Mouse (Mus musculus): ENCODE data around the gene Rapgef5.

Gene Rapgef5

DNA sequence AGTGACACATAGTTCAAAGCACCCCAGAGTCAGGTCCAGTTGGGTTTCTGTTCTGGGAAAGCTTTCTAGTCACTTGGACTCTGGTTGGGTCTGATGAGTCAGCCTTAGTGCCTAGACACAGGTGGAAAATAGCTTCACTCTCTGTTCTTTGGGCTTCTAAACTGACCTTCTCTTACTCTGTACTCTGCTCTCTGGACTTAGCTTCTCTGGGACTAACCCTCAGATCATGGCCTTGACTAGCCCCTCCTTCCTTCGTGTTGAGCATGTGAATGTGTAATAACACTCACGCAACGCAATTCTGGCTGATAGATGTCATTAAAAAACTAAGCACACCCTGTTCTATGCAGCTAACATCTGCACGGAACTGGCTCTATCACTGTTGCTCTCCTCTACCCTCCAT is 160.0 kb downstream of the Rapgef5 start:
- no peak for DNase-seq

DNA sequence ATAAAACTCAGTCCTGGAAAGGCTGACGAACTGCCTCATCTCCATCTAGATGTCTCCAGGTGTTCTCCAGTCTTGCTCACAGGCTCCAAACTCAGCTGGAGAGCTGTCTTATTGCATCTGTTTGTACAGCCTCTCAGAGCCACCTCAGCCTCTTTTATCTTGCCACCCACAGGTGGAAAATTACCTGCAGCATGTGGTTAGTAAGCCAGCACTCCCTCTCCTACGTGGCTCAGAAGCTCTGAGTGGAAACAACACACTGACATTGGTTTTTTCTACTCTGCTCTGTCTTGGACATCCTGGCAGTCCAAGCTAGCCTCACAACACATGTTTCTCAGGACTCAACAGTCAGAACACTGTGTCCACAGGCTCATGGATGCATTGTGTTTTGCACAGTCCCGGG is 162.6 kb downstream of the Rapgef5 start:
- DNase-seq: no peak

DNA sequence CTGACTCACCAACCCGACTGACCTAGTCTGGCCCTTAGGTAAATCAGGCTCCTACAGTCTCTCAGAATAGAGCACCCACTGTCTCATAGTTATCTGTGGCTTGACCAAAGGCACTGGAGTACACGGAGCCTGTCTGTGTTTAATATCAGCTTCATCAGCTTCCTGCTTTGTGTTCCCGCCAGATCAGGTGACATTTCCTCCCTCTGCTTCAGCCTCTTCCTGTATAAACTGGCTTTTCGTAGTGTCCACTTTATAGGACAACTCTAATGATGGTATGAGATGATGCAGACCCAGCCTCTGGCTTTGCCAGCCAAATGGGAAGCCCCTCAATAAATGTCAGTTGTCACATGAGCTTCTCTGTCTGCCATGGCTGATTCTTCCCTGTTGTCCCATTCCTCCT is 163.5 kb downstream of the Rapgef5 start:
- no peak for DNase-seq

DNA sequence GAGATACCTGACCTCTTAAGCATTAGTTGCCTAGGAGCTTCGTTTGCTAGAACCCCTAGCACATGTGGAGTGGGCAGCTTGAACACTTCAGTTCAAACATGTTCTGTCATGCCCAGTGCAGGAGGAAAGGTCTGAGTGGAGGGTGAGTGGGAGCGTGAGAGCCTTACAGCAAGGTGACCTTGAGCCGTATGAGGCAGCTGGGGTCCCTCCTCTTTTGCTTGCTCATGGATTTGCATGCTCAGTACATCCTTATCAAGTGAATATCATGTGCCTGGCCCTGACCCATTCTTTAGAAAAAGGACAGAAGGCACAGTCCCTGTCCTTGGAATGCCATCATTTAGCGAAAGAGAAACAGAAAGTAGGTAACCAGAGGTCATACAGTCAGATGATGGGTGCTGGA is 165.0 kb downstream of the Rapgef5 start:
- DNase-seq: no peak

DNA sequence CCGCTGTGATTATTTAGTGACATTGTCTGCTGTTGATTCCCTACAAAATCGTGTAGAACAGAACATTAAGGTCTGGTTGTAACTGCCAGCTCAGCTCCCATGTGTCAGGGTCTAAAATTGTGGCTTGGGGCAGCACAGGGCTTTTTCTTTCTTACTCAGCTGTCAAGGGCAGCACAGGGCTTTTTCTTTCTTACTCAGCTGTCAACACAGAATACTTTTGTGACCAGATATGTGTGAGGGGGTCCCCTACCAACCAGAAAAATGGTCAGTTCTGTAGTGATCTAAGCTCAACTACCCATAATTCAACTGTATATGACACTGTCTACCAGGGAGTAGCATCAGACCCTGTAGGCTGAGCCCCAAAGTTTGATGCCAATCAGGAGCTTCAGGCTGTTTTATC is 167.1 kb downstream of the Rapgef5 start:
- no peak for DNase-seq

DNA sequence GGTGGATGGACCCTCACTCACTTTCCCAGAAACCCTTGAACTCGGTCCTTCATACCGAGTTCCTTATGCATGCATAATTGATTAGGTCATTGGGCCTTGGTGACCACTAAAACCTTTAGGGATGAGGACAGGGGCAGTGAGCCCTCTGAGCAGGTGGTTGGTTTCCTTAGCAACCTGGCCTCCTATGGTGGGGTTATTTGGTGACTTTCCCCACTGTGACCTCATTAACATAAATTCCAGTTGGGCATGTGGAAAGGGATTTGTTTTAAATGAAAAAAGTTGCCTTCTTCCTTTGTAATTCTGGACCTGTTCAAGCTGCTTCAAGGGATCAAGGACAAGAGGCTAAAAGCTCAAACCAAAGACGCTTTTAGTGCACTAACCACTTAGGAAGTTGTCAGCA is 167.7 kb downstream of the Rapgef5 start:
- DNase-seq: no peak

DNA sequence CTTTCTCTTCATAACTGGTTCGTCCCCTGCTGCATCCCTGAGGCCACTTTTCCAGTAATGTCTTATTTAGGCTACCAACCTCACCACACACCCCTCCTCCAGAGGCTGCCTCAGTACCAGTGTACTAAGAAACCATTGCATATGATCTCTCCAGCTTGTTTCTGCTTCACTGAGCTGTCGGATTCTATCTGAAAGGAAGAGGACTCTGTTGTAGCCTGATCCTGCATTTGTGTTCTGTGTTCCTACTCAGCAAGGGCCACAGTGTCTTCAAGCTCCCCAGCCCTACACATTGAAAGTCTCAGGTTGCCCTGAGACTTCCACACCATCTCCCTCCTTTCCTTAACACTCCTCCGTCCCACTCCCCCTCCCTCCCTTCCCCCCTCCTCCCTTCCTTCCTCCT is 168.5 kb downstream of the Rapgef5 start:
- DNase-seq: no peak

DNA sequence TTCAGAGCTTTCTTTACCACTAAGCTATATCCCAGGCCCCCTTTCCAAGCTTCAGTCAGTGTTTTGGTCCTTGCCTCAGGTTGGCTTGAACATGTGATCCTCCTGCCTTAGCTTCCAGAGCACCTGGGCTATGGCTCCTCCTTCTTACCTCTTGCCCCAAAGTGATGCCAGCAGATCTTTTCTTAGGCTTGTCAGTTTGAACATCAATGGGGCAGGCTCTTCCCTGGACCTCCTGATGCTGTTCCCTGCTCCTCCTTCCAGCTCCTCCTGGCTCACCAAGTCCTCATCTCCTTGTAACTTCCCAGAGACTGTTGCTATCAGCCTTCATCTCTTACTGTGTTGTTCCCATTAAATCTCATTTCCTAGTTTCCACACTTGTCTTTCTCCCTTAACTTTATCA is 169.1 kb downstream of the Rapgef5 start:
- DNase-seq: no peak

DNA sequence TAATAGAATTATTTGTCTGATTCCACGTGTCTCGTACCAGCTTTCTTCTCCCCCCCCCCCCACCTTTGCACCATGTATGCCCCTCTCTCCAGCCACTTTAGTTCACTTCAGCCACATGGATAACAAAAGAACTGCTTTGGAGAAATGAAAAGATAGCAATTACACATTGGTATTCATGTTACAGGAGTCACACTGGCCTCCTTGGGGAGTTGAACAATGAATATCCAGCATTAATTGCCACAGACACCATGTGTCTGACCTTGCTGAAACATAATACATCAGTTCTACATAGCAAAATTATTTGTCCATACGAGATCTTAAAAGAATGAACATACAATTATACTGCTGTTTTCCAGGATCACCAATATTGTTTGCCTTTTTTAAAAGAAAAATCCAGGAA is 170.5 kb downstream of the Rapgef5 start:
- DNase-seq: no peak

DNA sequence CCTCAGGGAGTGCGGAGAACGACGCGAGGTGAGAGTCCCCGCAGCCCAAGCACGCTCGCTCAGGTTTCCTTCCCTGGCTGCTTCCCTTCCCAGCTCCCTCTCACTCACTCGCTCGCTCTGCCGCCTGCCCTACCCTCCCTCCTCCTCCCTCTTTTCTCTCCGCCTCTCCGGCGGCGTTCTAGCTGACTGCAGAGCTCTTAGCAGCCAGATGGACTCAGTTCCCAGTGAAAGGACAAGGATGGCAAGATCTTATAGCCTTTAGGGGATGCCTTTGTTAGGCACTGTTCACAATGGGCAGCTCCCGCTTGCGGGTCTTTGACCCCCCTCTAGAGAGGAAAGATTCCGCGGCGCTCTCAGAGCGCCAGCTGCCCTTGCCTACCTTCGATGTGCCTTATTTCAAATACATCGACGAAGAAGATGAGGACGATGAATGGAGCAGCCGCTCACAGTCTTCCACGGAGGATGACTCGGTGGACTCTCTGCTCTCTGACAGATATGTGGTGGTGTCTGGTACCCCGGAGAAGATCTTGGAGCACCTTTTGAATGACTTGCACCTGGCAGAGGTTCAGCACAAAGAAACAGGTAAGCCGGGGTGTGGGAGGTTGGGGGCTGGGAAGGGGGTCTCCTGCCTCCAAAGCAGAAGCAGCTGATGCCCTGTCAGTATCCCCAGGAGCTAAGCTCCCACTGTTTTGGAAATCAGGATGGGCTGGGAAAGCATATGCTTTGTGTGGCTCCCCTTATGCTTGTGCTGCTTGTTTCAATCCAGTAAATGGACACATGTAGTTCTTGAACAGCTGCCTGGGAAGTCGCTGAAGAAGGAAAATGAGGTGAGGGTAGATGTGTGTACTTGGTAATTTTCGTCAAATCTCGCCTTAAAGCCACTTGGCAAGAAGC is 172.6 kb downstream of the Rapgef5 start:
- DNase-seq: peak; percentile 21

DNA sequence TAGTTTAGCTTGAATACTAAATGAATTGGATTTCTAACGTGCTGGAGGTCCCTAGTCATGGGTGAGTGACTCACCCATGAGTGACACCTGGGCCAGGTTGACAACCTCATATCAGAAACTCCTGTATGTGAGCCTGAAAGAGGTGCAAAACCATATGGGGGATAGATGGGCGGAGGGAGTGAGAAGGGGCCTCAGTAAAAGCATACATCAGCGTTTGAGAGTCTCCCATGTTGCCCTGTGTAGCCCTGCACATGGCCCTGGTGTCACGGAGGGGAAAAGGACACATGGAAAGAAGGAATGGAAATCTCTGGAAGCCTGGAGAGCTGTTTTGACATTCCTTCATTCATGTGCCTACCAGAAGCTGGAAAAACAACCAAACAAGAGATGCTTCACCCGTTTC is 175.1 kb downstream of the Rapgef5 start:
- DNase-seq: no peak

DNA sequence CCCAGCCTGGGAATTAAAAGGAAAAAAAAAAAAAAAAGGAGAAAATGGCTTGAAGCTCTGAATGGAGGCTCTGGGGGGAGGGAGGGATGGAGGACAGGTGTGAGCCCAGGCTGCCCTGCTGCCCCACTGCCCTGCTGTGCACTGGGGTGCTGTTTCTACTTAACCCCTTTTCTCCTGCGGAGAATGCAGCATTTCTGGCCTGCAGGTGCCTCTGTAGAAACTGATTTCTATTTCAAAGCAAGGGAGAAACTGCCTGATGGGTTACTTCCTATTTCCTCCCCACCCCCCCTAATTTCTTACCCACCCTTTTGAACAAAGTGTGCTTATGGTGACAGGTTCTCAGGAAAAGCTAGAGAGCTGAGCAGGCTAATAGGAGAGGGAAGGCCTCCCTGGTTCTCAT is 176.5 kb downstream of the Rapgef5 start:
- no peak for DNase-seq

DNA sequence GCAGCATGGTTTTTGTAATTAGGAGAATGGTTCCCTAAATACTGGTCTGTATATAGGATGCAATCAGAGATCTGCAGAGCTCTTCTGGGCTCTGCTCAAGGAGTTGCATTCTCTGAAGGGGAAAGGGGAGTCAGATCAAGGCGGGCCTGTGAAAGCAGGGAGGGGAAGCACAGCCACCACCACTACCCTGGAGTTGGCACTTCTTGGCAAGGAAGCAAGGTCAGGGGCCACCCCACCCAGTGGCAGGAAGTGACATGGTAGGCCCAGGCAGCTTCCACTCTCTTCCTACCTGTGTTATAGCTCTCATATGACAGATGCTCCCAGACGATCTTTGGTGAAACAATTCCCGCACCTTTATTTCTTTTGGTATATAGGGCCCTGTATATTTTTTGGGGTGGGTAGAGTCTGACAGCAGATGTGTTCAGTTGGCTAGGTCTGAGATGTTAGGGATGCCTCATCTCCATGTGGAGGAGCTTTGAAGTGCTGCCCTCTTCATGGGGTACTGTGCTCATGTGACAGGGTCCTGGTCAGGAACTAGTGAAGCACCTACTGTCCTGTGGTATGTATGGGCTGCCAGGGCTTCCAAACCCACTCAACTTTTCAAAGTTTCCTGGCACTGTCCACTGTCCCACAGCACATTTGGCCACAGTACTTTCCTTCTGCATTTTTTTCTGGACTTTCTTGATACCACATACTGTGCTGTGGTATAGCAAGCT is 183.8 kb downstream of the Rapgef5 start:
- DNase-seq: no peak

DNA sequence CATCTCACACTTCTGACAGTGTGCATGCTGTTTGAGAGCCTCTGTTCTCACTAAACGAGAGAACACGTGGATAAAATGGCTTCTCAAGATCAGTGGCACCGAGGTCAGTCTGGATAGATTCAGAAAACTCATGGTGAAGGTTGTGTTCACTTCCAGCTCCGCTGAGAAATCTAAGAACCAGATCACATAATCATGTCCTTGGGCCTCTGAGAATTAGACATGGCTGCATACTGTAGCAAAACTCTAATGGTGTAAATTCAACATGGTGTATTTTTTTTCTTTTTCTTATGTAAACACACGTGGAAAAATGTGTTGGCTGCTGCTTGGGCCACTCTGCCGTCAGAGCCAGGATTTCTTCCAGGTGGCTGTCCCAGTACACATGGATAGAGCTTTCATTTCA is 184.6 kb downstream of the Rapgef5 start:
- no peak for DNase-seq

DNA sequence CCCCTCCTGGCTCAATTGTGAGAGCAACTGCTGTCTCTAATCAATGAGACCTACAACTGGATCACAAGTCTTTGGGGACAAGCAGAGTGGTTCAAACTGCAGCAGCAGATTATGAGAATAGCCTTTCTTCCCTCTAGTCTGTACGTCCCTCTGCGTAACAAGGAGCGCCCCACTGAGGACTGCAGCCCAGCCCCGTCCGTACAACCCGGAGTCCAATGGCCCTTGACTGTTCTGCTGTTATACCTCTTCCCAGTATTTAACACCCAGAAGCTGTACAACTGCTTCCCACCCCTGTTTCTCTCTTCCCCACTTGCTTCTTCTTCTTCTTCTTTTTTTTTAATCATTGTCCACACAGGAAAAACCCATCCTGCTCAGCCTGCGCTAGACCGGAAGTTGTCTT is 186.0 kb downstream of the Rapgef5 start:
- no peak for DNase-seq

DNA sequence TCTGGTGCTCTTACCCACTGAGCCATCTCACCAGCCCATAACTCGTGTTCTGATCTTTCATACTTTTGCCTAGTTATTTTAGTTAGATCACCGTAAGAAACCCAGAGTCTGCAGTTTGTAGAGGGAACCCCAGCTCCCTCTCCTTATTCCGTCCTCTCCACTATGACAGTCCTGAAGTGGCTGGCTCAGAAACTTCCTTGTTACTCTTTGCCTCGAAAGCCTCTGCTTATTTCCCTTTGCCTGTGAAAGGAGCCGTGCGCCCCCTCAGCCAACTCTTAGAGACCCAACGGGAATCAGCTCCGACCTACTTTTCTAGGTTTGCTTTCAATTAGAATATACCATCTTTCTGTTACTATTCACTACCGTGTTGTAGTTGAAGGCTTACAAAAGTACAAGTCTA is 186.6 kb downstream of the Rapgef5 start:
- no peak for DNase-seq

DNA sequence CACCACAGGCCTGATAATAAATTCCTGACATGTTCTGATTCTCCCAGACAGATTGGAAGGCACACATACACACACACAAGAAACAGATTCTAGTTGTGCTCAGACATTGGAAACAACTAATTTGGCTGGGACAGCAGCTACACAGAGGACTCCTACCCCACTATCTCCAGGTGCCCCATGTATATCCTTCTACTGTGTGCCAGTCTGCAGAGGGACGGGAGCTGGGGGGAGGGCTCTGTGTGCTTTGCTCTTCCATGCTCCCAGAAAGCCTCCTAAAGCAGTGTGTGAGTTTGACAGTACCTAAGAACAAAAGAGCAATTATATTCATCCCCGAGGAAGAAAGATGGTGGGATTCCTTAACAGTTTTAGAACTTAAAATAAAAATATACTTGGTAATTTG is 187.1 kb downstream of the Rapgef5 start:
- DNase-seq: no peak

DNA sequence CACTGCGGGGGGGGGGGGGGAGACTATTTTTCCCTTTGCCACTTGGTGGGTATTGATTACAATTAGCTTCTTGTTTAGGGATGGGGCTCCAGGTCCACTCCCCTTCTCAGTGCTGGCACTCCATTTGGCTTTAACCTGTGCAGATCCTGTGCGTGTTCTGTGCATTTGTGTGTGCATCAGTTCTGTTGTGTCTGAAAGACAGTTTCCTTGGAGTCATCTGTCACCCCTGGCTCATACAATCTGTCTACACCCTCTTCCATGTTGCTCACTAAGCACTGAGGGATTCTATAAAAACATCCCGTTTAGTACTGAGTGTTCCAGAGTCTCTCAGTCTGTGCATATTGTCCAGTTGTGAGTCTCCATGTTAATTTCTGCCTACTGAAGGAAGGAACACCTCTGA is 189.0 kb downstream of the Rapgef5 start:
- DNase-seq: no peak

DNA sequence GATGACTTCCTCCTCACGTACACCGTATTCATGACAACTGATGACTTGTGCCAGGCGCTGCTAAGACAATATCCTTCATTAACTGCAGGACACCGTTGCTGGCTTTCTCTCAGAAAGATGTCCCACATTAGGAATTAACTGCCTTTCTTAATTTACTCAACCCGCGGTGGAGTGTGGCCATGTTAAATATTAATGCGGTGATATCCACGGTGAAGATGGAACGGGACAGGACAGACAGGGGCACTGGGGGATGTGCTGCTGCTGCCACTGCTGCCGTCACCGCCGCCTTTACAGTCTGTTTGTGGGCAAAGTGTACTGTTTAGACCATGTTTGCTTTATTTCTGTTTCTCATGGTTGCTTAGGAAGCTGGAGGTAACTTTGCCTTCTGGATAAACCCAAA is 193.0 kb downstream of the Rapgef5 start:
- DNase-seq: no peak

DNA sequence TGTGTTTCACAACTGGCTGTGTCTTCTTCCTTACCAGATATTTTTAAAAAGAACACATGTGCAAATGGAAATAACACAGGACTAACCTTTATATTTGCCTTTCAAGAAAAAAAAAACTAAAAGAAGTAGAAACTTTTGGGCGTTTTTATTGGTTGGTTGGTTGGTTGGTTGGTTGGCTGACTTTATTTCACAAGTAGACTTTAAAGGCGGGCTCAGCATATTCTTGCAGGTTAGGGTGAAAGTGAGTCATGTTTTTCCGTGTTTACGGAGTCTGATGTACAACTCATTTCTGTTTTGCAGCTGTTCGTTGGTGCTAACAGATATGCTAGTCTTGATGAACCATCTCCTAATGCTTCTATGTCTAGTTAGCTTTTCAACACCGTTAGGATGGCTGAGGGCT is 196.2 kb downstream of the Rapgef5 start:
- no peak for DNase-seq

DNA sequence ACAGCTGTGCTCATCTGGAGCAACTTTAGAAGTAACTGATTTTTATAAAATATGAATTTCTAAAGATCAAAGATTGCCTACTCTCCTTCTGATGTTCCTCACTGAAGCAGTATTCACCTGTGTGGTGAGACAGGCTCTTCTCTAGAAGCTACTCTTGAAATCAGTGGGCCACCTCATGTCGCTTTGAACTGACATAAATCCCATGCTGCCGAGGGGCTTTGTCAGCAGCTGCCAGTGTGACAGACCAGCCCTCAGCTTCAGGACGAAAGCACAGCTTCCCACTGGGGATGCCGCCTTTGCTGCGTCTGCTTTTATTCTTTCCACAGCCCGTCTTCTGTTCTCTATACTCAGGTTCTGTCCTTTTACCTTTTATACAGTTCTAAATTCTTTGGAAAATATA is 197.3 kb downstream of the Rapgef5 start:
- no peak for DNase-seq

DNA sequence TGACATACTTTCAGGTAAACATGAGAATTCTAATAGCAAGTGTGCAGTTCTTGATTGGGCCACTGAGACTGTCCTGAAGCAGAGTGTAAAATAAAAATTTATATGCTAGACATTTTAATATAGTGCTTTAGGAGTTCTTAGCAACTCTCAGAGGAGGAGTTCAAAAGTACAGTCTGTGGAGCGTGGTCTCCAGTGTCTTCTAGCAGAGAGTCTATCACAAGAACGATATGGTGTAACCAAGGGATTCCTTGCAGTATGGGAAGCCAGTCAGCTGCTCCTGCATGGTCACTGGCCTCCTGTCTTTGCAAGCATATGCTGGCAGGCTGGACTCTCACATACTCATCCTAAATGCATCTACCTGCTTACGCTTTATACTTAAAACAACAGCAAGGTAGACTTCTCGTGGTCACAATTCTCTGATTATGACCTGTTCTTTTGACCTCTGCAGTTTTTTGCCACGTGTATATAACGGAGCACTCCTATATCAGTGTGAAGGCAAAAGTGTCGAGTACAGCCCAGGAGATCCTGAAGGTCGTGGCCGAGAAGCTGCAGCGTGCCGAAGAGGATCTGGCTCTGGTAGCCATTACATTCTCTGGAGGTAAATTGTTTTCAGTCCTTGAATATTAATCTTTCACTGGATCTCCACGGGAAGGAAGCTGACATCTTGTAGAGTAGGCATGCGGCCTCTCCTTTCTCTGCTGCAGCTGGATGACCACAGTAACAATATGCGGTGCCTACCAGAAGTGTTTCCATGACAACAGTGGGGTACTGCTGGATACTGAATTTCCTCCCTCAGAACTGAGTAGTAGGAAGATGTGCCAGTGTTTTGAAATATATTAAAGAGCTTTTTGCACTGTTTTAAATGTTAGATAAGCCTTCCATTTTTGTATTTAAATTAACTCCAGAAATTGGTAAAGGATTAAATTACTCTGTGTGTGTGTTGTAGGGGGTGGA is 204.8 kb downstream of the Rapgef5 start:
- no peak for DNase-seq

DNA sequence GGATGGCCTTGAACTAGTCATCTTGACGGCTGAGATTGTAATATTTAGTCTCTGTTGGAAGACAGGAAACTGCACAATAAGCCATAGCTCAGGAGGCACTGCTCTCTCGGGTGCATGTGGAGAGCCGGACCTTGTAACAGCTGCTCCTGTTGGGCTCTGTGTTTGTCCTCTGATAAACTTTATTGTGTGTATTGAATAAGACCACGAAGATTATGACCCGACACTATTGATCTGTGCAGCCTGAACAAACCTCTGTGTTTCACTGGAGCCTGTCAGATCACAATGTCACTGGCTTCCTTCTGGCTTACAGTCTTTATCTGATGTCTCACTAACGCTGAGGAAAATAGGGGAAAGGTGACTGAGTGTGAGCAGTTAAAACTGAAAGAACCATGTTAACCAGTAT is 205.5 kb downstream of the Rapgef5 start:
- DNase-seq: no peak

Measured in kidney, adult 18-20 months (tissue).